Mouse (Mus musculus) lung, postnatal 14 days (tissue): ENCODE measurements at regions not wholly inside any gene's neighbourhood (a gene's known extent, or its start where the extent isn't known, plus 50 kb on each side); places are given as distances from the start of the nearest gene placed in this dataset.
"Not testable (repeated sequence)": the region's sequence is repeated elsewhere in the genome, so short reads cannot be mapped to it uniquely, and the experiment has no call there.

ENCODE experiments used
- DNase-seq: peaks from one replicate; pipeline ENCODE4 v3.0.0; 2021

DNA sequence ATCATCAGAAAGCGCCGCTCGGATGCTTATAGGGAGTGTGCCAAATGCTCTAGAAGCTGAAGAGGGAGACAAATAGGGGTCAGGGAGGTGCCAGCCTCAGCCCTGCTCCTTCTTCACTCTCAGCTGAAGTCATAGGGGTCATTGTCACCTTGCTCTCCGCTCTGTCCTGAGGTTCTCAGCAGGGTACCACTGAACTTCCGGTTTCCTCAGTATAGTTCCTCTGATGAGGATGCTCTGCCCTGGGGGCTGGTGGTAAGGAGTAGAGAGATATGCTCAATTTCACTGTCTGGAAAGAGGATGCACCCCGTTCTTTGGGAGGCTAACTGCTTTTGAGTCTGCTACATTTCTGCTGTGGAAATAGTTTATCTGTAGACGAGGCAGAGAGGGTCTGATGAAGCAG lies 211.4 kb downstream of the Zfp619 start:
- DNase-seq, result no peak

DNA sequence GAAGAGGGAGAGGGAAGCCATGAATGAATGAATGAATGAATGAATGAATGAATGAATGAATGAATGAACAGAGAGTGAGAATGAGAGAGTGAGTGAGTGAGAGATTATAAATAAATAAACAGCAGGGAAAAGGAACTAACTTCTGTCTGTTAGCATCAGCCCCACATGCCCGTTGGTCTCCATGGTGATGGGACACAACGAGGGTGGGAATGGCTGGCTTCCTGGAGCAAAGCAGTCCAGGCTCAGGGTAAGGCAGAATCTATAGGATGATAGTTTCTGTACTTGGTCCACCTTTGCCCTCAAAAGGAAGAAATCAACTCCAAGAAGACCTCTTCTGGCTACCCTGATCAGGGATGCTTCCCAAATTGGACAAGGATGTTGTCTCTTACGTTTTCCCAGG lies 212.2 kb downstream of the Zfp619 start:
- DNase-seq, result no peak

DNA sequence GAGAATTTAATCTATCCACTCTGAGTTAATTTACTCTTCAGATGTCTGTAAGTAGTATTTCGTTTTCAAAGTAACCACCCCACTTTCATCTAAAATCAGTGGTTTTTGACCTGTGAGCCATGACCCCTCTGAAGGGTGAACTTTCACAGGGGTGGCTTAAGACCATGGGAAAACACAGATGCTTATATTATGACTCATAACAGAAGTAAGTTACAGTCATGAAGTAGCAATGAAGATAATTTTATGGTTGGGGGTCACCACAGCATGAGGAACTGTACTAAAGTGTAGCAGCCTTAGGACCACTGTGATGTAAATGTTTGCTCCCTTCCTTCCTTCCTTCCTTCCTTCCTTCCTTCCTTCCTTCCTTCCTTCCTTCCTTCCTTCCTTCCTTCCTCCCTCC lies 215.2 kb downstream of the Zfp619 start:
- no peak for DNase-seq

DNA sequence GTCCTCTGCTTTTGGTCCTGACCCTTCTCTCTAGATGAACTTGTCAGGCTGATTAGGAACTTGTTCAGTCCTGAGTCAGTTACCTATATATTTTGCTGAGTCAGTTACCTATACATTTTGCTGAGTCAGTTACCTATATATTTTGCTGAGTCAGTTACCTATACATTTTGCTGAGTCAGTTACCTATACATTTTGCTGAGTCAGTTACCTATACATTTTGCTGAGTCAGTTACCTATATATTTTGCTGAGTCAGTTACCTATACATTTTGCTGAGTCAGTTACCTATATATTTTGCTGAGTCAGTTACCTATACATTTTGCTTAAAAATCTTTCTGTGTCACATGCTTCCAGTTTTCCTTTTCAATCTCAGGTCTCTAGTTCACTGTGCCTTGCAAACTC lies 230.8 kb downstream of the Zfp619 start:
- not testable (repeated sequence) for DNase-seq

DNA sequence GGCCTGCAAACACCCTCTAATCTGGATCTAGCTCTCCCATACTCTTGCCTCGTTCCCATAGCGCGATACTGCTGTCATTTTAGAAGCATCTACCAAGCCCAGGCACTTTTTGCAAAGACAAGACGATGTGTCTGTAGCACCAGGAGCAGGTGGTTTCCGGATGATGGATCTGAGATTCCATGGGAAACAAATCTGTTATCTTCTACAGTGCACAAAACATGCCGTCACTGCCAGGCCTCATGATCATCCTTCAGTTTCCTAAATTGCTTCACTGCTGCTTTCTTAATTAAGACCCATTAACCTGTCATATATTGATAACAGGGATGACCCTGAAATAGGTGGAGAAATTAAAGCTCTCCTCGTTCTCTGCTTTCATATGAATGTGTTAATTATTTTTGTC lies 232.9 kb downstream of the Zfp619 start:
- DNase-seq, result no peak

DNA sequence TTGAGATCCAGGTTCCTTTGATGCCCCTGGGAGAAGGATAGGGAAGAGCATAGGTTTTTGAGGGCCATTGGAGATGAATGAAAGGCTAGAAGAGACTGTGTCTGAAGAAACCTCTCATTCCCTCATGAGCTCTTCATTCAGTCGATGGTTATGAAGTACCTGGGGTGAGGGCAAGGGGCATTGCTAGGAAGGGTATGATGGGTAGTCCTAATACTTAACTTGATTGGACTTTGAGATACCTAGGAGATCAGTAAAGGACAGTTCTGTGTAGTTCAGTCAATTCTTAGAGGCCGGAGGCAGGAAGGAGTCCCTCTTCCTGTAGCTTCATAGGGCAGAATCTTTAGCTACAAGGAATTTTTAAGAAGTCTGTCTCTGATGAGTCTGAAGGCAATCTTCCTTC lies 246.8 kb downstream of the Zfp619 start:
- DNase-seq, result no peak

DNA sequence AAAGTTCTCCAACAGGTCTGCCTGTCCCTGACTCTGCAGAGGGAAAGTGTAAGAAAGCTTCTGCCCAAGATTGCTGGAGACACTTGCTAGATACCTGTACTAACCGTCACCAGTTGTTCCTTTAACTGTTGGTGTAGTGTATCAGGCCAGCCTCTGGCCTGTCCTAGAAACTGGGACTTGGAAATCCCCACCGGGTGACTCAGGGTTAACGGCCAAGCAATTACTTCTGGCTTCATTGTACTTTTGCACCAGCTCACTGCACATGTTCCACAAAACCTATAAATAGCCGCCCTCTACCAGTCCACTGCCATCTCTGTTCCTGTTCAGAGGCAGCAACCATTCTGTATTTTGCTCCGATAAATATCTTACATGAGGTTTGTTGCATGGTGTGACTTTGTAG lies 247.5 kb downstream of the Zfp619 start:
- DNase-seq, result no peak

DNA sequence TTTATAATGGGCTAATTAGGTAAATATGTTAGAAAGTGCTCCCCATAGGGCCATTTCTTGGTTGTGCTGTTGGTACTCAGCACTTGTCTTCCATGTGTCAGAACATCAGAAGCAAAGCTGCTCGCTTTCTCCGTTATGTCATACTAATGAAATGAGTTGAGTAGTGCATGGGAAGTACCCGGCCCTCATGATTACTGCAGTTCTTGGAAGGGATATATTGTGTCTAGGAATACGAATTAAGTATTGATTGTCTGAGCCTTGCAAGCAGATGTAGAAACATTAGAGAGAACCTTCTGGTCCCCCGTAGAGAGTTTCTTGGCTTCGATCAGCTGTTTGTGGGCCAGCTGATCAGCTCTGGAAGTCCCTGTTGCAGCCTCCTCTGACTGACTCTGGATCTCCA lies 255.7 kb downstream of the Zfp619 start:
- no peak for DNase-seq

DNA sequence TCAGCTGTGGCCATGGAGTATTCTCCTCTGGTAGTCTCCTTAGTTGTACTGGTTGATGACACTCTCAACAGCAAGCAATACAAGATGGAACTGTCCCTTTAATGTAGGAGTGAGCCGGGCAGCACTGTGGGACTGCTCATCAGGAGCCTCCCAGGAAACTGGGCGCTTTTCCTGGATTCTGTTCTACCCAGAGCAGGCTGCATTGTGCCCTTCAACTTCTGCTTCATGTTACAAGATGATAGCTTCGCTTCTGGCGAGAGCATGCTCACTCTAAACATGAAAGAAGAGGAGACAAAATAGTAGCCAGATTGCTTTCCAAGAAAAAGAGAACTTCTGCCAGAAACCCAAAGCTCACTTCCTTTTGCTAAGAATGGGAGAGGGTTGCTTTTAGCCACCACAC lies 271.8 kb downstream of the Zfp619 start:
- no peak for DNase-seq

DNA sequence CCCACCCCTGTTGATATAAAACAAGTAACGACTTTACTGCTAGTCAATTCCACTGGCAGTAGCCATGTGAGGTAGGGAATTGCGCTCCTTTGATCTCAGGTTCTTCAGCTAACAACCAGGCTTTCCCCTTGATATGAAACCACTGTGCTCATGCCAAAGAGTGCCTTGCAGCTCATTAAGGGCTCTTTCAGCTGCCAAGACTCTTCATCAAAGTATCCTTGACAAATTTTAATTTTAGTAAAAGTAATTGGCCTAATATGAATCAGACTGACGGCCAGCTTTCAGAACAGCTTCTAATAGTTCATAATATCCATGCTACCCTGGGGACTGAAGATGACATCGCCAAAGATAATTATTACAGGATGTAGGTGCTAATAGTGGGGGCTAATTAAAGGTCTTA lies 272.3 kb downstream of the Zfp619 start:
- DNase-seq, result no peak

DNA sequence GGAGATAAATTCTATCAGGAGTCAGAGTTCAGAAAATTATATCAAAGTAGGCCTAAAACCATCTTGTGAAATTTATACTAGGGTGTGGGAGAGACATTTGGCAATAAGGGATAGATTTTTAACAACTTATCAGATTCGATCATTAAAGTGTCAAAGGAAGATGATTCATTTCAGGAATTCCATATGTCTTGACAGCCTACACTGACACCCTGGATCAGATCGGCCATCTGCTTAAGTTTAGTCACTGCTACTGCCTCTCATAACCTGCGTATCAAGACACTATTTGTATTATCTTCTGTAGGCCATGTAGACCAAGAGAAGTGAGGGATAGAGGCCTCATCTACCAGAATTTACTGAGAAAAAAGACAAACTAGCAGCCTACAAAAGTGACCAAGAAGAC lies 277.2 kb downstream of the Zfp619 start:
- no peak for DNase-seq

DNA sequence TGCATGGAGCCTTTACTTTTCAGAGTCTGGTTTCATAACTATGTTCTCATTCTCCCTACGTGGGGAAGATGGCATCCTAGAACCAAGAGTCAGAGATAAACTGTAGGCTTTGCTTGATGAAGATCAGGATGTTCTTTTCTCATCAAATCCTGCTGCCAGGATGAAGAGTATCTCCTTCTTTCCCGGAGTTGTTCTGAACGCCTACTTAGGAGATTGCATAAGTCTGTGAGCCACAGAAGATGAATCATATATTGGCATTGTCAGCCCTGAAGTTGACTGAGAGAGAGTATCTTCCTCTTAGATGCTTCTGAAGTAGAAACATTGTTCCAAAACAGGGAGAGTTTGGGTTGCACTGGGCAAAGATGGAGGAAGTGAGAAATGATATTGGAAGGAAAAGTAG lies 286.7 kb downstream of the Zfp619 start:
- DNase-seq, result no peak

DNA sequence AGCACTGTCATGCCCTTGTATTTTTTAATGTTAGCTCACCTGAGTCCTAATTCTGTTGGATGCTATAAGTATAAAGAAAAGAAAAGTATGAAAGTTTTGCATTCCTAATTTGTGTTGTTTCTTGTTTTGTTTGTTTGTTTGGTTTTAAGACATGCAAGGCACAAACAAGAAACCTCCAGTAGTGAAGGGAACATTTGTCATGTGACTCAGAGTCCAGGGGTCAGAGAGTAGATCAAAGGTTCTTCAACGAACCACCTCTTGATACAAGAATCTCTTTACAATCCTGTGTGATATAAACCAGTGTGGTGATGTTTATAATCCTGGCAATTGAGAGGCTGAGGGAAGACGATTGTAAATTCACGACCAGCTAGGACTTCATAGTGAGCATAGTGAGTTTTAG lies 300.5 kb downstream of the Zfp619 start:
- no peak for DNase-seq

DNA sequence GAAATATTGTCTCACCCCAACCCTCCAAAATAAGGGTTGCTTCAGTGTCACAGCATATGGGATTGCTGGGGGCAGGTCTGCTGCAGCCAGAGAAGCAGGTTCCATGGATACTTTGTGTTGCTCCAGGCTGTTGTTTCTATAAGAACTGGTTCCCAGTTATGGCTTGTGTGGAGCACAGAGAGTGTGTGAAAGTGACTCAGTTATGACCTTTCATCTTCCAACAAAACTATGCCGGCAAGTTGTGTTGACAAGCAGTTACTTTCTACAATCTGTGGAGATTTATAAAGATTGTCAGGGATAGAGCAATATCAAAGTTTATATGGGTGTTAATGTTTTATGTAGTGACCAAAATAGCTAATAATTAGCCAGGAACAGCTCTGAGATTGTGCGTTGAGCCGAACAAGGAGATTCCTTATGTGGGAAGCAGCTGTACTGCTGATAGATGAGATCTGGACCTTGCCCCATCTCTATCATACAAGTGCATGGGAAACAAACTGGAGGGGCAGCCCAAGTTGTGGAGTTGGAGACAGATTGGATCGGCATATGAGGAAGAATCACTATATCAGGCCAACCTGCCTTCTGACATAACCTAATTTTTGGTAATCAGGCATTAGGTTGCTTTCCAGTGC lies 305.1 kb downstream of the Zfp619 start:
- no peak for DNase-seq

DNA sequence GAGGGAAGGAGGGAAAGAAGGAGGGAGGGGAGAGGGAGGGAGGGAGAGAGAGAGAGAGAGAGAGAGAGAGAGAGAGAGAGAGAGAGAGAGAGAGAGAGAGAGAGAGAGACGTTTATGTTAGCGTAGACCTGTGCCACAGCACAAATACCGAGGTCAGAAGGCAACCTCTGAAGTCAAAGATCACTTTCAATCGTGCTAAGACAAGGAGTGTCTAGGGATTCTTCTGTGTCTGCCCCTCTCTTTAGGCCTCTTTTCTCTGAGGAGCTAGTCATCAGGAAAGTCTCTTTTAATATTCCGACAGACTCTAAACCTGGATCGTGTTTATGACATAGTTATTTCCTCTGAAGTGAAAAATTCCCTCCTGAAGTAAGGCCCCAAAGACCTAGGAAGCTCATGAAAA lies 310.8 kb downstream of the Zfp619 start:
- DNase-seq, result no peak

DNA sequence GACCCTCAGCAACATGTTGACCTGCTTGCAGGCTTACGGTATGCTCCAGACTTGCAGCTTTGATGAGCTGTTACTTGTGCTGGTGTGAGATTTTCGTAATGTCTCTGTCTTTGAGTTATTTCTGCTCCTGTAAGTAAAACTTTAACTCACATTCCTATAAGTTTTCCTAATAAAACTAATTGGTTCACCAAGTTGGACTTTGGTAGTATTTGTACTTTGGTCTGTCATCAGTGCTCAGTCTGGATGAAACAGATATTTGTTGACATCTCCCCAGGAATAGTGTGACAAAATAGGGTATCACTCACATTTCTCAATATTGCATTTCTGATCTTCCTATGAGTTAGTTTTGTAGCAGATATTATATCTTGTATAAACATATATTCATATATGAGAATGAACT lies 313.3 kb downstream of the Zfp619 start:
- no peak for DNase-seq

DNA sequence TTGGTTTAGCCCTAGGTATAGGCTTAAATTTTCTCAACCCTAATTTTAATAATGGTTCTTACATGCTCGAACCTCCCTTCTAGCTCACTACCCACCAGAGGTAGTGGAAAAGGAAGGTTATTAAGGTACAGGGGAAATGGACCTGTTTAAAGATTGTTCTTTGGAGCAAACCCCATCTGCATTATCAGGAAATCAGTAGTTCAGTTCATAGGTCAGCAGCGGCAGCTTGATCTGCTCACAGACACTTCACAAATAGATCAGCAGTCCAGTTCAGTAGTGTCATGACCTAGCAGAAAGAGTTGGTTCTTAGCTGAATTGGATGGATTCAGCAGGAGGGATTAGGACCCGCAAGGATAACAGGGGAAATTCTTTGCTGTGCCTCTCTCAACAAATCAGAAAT lies 324.4 kb downstream of the Zfp619 start:
- DNase-seq, result no peak

DNA sequence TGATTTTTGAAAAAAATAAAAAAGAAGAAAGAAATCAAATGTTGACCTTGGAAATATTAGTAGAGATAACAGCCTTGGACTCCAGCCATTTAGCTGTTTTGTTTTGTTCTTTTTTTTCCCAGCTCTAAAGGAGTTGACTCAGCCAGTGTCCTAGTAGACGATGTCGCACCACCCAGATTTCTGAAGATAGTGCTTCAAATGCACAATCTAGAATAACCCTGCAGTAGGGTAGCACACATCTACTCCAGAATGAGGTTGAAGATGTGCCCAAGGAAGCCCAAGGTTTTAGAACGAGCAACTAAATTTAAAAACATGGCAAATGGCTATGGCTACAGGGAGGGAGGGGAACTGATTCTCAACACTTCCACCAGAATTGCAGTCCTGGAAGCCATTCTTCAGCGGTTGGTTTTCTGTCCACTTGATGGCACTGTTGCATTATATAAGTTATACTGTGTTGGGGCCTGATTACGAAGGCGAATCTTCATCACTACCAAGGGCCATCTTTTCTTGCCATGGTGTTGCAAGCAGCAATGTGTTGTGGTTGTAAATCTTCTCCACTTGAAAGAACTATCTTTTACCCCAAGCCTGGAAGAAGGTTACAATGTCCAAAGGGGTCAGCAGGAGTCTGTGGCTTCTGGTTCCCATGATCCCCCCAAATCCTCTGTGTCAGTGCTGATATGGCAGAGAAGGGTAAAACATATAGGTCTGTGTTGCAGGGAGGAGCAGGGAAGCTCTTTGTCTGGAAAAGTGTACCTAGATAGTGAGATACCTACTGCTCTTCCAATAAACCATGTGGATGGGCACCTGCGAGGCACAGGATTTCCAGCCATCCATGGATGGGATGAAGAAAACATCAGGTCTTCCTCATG lies 330.6 kb downstream of the Zfp619 start:
- DNase-seq, result peak; percentile 33

DNA sequence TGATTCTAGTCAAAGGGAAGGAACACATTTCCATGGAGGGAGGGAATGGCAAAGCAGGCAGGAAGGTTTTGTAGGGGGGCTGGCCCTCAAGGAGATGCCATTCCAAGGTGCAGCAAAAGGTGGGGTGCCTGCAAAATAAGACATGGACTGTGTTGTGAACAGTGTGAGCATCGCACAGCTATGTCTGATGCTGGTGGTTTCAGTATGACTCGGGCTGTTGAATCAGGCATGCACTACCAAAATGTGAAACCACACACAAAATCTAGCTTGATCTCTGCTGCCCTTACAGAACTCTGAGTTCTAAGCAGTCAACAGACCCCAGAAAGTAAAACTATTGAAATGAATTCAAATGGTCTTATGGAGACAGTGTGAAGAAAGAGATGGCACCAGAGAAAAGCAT lies 339.7 kb downstream of the Zfp619 start:
- no peak for DNase-seq

DNA sequence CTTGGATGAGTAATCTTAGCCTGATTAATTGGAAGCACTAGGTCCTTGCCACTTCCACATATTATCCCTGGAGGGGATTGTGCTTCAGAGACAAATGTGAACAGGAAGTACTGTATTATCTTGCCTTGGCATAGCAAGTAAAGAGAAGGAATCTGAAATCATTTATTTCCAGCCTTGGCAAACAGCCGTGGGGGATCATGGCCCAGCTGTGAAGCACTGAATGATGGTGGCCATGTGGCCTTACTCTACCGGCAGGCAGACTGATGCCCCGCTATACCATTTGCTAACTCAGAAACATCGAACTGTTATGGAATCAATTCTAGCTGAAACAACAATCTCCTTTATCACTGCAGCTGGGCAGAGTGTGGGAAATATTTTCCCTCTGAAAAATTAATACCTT lies 345.3 kb downstream of the Zfp619 start:
- no peak for DNase-seq

DNA sequence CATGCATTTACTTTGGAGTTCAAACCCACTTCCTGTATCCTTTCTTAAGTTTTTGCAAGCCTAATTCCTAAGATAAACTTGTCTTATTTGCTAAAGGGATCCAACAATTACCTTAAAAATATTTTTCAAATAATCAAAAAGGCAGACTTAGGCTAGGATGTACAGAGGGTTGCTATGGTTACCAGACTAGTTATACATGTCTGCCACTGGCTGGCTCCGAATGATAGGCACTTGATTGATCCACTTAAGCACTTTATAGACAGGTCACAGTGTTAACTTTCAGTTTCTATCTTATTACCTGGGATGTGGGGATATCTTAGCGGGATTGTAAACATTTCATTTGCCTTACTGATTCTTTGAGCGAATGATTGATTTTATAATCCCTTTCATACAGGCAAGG lies 346.6 kb downstream of the Zfp619 start:
- no peak for DNase-seq

DNA sequence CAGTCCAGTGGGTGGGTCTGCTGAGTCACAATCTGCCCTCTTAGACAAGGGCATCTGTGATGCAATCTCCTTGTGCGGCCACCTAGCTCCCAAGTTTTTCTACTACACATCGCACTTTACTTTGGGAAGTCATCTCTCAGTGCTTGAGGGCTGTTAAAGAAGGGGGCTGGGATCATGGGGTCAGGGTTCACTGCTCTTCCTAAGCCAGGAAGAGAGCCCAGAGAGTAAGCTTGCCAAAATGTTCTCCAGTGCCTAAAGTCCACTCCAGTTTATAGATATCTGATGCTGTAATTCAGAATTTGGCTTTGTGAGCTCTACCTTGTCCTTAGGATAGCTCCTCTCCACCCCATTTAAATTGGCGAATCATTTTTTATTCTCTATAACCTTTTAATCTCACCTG lies 347.2 kb downstream of the Zfp619 start:
- DNase-seq, result no peak

DNA sequence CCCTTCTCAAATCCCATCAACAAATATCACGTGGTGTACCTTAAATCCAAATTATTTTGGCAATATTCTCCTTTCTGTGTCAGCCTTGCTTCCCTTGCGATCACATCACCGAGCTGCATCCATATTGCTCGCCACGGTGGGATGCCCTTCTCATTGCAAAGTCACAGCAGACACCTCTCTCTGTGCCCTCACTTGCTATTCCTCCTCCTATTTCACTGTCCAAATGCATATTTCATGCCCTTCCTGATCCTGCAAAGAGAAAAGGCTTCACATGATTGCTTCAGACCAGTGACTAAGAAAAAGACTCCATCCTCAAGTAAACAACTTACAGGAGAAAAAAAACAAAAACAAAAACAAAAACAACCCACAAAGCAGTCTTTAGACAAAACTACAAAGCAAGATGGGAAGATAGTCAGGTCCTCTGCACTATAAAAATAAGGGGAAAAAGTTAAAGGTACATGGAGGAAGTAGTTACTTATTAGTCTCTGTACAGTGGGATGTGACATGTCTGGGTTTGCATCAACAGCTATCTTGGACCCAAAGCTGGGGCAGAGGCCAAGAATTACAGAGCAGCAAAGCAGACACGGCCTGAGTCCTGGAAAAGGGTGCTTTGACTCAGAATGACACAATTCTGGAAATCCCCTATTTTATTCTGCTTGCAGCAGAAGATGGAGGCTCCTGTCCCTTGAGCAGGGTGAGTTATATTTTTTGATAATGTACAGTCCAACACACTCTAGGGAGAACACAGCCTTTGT lies 349.3 kb downstream of the Zfp619 start:
- DNase-seq, result peak; percentile 3

DNA sequence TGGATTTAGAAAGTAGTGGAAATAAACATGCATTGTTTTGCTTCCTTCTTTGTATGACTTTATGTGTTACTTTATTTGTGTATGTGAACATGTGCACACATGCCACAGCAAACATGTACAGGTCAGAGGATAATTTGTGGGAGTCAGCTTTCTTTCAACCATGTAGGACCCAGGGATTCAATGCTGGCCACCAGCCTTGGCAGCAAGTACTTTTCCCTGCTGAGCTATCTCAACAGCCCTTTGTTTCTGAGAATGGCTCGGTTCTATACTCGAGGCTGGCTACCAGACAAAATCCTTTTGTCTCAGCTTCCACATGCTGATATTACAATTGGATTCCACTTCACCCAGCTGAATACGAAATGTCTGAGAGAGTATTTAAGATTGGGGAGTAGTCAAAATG lies 349.9 kb downstream of the Zfp619 start:
- DNase-seq, result no peak
